Mouse (Mus musculus) forebrain, postnatal 0 days (tissue): ENCODE measurements at regions not wholly inside any gene's neighbourhood (a gene's known extent, or its start where the extent isn't known, plus 50 kb on each side); places are given as distances from the start of the nearest gene placed in this dataset.
A peak's percentile ranks its signal among the peaks of the same experiment; 100 is the strongest.

Experiments used
- ATAC-seq: fragments of 200-750 bp; cut with Nextera tagmentation; 2 replicates; pipeline ENCODE4 v1.8.0; 2017; ENCODE audit warnings: mild to moderate bottlenecking, moderate library complexity
- DNase-seq: peaks from one replicate; pipeline ENCODE4 v3.0.0-alpha.2; 2015
- H3K27ac ChIP-seq: fragments of 300-500 bp; sonication (generic); 2 replicates; pipeline ENCODE4 v1.5.1; 2014; ENCODE audit warnings: low read depth, mild to moderate bottlenecking, antibody characterized with exemption, low read length, moderate library complexity, mixed read lengths
- H3K27me3 ChIP-seq: fragments of 300-500 bp; sonication (generic); 2 replicates; pipeline ENCODE4 v1.6.1; 2014; ENCODE audit warnings: mild to moderate bottlenecking, low read length, mixed read lengths; ENCODE audit not compliant: insufficient read depth
- H3K36me3 ChIP-seq: fragments of 300-500 bp; sonication (generic); 2 replicates; pipeline ENCODE4 v1.6.1; 2014; ENCODE audit warnings: mild to moderate bottlenecking, moderate library complexity; ENCODE audit not compliant: insufficient read depth
- H3K4me1 ChIP-seq: fragments of 300-500 bp; sonication (generic); 2 replicates; pipeline ENCODE4 v1.6.1; 2014; ENCODE audit warnings: antibody characterized with exemption; ENCODE audit not compliant: insufficient read depth
- H3K4me2 ChIP-seq: fragments of 300-500 bp; sonication (generic); 2 replicates; pipeline ENCODE4 v1.6.1; 2014; ENCODE audit warnings: low read depth, mild to moderate bottlenecking, moderate library complexity
- H3K4me3 ChIP-seq: fragments of 300-500 bp; sonication (generic); 2 replicates; pipeline ENCODE4 v1.5.1; 2014; ENCODE audit warnings: low read depth, low read length, mixed read lengths
- H3K9ac ChIP-seq: fragments of 300-500 bp; sonication (generic); 2 replicates; pipeline ENCODE4 v1.6.1; 2014; ENCODE audit warnings: mild to moderate bottlenecking
- H3K9me3 ChIP-seq: fragments of 300-500 bp; sonication (generic); 2 replicates; pipeline ENCODE4 v1.6.1; 2016; ENCODE audit warnings: low read length
- CTCF ChIP-seq: sonication (generic); IDR thresholded peaks from 2 replicates; pipeline ENCODE4 v1.5.1; 2016; ENCODE audit warnings: antibody characterized with exemption, control low read depth, low read depth
- WGBS: fragments of 180-500 bp; shearing (Covaris S2); extraction: QIAGEN DNeasy Blood & Tissue Kit; methylation state at CpG from one replicate; pipeline ENCODE4 v1.1.7; 2014; 5-methylcytosine and 5-hydroxymethylcytosine counted together

- Histone ChIP-seq H3K9ac (no peak overlapping the region), H3K4me3 (no peak overlapping the region), H3K36me3 (no peaks in the 10 kb centered on the region), H3K4me2 (no peak overlapping the region), H3K9me3 (no peaks in the 10 kb centered on the region), H3K4me1 (no peaks in the 10 kb centered on the region), H3K27ac (no peak overlapping the region), H3K27me3 (no peaks in the 10 kb centered on the region)
- TF ChIP-seq CTCF, result no peak
- 80% methylated on average over 7 of the region's 7 CpGs for WGBS
- DNase-seq, result no peak
- no peak for ATAC-seq
Observed at GRCm38 (mm10) chr4:89474836-89475541, 164.2 kb upstream of the Cdkn2b start.

- Histone ChIP-seq H3K4me3 (no peak overlapping the region), H3K4me1 (no peaks in the 10 kb centered on the region), H3K36me3 (no peaks in the 10 kb centered on the region), H3K9ac (no peak overlapping the region), H3K27me3 (no peaks in the 10 kb centered on the region), H3K27ac (no peak overlapping the region), H3K9me3 (no peaks in the 10 kb centered on the region), H3K4me2 (no peak overlapping the region)
- no peak for TF ChIP-seq CTCF
- DNase-seq (no peak), ATAC-seq (no peak)
- WGBS, result 96% methylated on average over 1 of the region's 1 CpGs
Observed at GRCm38 (mm10) chr4:89471426-89471825, 160.6 kb upstream of the Cdkn2b start.

GRCm38 (mm10) chr4:89470756-89471155, 159.9 kb upstream of the Cdkn2b start:
- Histone ChIP-seq H3K4me1 (no peaks in the 10 kb centered on the region), H3K27ac (no peak overlapping the region), H3K9me3 (no peaks in the 10 kb centered on the region), H3K4me2 (no peak overlapping the region), H3K36me3 (no peaks in the 10 kb centered on the region), H3K9ac (no peak overlapping the region), H3K27me3 (no peaks in the 10 kb centered on the region), H3K4me3 (no peak overlapping the region)
- 34% methylated on average over 2 of the region's 2 CpGs for WGBS
- ATAC-seq (no peak), DNase-seq (no peak)
- no peak for TF ChIP-seq CTCF

GRCm38 (mm10) chr4:89469883-89470282, 159.0 kb upstream of the Cdkn2b start:
- 5% methylated on average over 8 of the region's 8 CpGs for WGBS
- Histone ChIP-seq H3K4me1 (no peaks in the 10 kb centered on the region), H3K36me3 (no peaks in the 10 kb centered on the region), H3K27ac (no peak overlapping the region), H3K4me2 (no peak overlapping the region), H3K9ac (no peak overlapping the region), H3K9me3 (no peaks in the 10 kb centered on the region), H3K4me3 (no peak overlapping the region), H3K27me3 (no peaks in the 10 kb centered on the region)
- DNase-seq (peak; percentile 25), ATAC-seq (peak; percentile 54)
- no peak for TF ChIP-seq CTCF

- no peak for TF ChIP-seq CTCF
- H3K9ac ChIP-seq, result no peak overlapping the region
- no peaks in the 10 kb centered on the region for H3K27me3 ChIP-seq
- no peak for ATAC-seq
- no peaks in the 10 kb centered on the region for H3K36me3 ChIP-seq
- H3K4me2 ChIP-seq, result no peak overlapping the region
- no peaks in the 10 kb centered on the region for H3K4me1 ChIP-seq
- no peak overlapping the region for H3K27ac ChIP-seq
- H3K4me3 ChIP-seq, result no peak overlapping the region
- 57% methylated on average over 3 of the region's 3 CpGs for WGBS
- no peaks in the 10 kb centered on the region for H3K9me3 ChIP-seq
- DNase-seq, result no peak
Observed at GRCm38 (mm10) chr4:89469406-89469805, 158.6 kb upstream of the Cdkn2b start.

- no peaks in the 10 kb centered on the region for H3K4me1 ChIP-seq
- H3K9ac ChIP-seq, result no peak overlapping the region
- no peaks in the 10 kb centered on the region for H3K9me3 ChIP-seq
- H3K4me2 ChIP-seq, result no peak overlapping the region
- DNase-seq, result no peak
- H3K27me3 ChIP-seq, result no peaks in the 10 kb centered on the region
- 87% methylated on average over 3 of the region's 3 CpGs for WGBS
- no peak overlapping the region for H3K4me3 ChIP-seq
- no peak for ATAC-seq
- no peak for TF ChIP-seq CTCF
- no peaks in the 10 kb centered on the region for H3K36me3 ChIP-seq
- no peak overlapping the region for H3K27ac ChIP-seq
Observed at GRCm38 (mm10) chr4:89466766-89467165, 155.9 kb upstream of the Cdkn2b start.

- 89% methylated on average over 4 of the region's 4 CpGs for WGBS
- no peak for TF ChIP-seq CTCF
- Histone ChIP-seq H3K4me2 (no peak overlapping the region), H3K9me3 (no peaks in the 10 kb centered on the region), H3K27me3 (no peaks in the 10 kb centered on the region), H3K27ac (no peak overlapping the region), H3K9ac (no peak overlapping the region), H3K36me3 (no peaks in the 10 kb centered on the region), H3K4me1 (no peaks in the 10 kb centered on the region), H3K4me3 (no peak overlapping the region)
- ATAC-seq, result no peak
- no peak for DNase-seq
Observed at GRCm38 (mm10) chr4:89463121-89463520, 152.3 kb upstream of the Cdkn2b start.
